Mouse (Mus musculus) layer of hippocampus, adult 18-20 months (tissue): ENCODE results near the gene Nlgn2. TPM values are rescaled to one million over a fixed set of nuclear protein-coding genes. Genes with fewer than 3 reads are reported as not detected.

Source experiments
- DNase-seq, 2 experiments: peaks; one replicate each; pipeline ENCODE4 v3.0.0; 2022; ENCODE audit warnings: low spot score in 2 of 2
- microRNA-seq, 2 experiments: library from miRNA; unstranded; fragments of <30 nt; microRNA quantifications; one replicate each; pipeline ENCODE4 v1.2.0; 2021
- total RNA-seq, 2 experiments: library from RNA; stranded (reverse); gene quantifications; 2 replicates each; pipeline ENCODE4 v1.2.3; 2021

Gene Nlgn2
- total RNA-seq, 2 experiments from 2014 or later, result 191 to 196 TPM

- DNase-seq, result no peak
These were observed 39.7 kb downstream of the Nlgn2 start for GRCm38 (mm10) chr11:69797924-69798323.

DNA sequence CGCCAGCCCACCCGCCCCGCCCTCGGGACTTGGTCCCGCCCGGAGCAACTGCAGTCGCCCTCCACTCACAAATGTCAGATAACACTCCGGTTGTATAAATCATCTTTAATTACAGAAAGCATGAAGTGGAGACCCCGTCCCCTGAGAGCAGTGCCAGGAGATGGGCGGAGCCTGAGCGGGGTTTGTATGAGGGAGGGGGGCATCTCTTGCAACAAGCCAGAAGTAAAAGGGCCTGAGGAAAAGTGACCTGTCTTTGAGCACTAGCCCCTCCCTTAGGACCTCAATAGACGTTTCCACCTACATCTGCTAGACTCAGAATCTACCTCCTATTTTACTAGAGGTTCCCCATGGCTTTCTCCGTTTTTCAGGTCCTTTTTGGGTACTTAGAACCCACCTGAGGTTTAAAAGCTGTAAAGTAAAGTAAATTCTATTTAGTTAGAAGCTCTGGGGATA is 41.6 kb downstream of the Nlgn2 start:
- no peak for DNase-seq

GRCm38 (mm10) chr11:69795168-69795982 is 42.2 kb downstream of the Nlgn2 start, which contains the start of gene Chrnb1:
Chrnb1 (minus strand) TSS chr11:69795943.
- DNase-seq, result peak; percentile 83 to 94

DNA sequence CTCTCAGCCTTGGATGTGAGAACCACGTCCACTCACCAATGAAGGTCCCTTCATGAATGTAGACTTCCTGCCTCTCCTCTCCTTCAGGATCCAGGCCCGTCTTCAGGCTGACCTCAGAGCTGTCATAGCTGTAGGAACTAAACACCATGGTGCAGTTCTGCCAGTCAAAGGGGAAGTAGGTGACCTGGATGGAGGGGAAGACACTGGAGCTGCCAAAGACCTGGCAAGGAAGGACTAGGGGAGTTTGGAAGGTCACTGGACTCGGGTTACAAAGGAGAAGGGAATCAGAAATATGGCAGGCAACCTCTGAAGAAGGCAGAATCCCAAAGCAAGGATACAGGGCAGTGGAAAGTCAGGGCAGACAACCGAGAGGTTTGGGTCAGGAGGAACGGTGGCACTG is 44.2 kb downstream of the Nlgn2 start:
- DNase-seq, result no peak

DNA sequence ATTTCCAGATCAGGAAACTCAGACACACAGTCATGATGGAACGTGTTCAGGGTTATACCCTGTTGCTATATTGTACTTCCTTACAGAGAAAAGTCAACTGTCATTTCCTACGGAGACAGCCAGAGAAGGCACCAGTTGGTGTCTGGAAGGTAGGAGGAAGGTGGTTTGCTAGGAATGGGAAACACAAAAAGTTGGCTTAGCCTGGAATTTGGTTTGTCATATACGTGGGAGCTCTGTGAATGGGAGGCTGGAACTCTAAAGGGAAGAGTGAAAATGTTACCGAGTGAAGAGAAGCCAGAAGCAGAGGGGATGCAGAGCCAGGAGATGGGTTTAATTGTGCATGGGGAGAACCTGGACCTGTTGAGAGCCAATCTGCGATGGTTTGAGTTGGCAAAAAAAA is 46.2 kb downstream of the Nlgn2 start:
- DNase-seq, result no peak

DNA sequence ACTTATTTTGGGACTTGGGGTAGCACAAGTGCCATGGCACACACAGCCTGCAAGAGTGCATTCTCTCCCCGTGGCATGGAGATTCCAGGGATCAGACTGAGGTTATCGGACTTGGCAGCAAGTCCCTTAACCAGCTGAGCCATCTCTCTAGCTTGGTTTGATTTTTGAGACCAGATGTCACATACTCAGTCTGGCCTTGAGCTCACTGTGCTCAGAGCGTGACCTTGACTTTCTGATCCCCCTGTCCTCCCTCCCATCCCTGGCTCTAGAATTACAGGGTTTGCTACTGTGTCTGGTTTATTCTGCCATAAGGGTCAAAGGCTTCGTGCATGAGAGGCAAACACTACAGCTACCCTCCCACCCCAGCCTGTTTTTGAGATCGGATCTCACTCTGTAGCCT is 48.2 kb downstream of the Nlgn2 start:
- DNase-seq, result no peak

DNA sequence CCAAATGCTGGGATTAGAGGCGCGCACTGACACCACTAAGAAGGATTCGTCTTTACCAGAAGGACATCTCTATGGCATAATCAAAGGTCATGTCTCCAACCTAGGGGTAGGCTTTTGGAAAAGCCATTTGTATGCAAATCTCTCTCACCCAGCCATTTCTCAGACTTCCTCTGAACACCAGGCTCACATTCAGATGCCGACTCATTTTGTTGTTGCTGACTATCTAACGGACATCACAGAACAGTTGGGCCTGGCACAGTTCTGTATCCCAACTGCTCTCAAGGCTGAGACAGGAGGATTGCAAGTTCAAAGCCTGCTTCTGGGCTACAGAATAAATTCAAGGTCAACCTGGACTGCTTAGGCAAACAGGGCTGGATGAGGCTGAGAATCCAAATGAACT is 50.3 kb downstream of the Nlgn2 start:
- no peak for DNase-seq

- no peak for DNase-seq
These were observed 52.8 kb downstream of the Nlgn2 start for GRCm38 (mm10) chr11:69784793-69785272.

DNA sequence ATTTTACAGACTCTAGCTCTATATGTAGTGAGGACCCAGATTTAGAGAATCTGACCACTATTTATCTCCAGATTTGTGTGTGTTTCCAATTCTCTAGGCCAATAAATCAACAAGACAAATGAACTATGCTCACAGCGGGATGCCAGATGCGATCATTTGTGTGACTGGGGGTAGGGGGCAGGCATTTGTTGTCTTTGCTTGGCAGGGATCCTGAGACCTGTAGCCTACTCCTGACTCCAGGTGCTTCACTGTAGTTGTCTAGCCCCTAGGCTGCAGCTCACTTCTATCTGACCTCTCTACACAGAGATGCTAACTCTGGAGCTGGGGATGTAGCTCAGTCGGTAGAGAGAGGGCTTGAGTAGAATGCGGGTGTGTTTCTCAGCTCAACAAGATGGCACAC is 55.8 kb downstream of the Nlgn2 start:
- DNase-seq, result no peak

- DNase-seq, result no peak
These were observed 58.6 kb downstream of the Nlgn2 start for GRCm38 (mm10) chr11:69778985-69779384.

- no peak for DNase-seq
These were observed 59.2 kb downstream of the Nlgn2 start for GRCm38 (mm10) chr11:69778258-69778982.

DNA sequence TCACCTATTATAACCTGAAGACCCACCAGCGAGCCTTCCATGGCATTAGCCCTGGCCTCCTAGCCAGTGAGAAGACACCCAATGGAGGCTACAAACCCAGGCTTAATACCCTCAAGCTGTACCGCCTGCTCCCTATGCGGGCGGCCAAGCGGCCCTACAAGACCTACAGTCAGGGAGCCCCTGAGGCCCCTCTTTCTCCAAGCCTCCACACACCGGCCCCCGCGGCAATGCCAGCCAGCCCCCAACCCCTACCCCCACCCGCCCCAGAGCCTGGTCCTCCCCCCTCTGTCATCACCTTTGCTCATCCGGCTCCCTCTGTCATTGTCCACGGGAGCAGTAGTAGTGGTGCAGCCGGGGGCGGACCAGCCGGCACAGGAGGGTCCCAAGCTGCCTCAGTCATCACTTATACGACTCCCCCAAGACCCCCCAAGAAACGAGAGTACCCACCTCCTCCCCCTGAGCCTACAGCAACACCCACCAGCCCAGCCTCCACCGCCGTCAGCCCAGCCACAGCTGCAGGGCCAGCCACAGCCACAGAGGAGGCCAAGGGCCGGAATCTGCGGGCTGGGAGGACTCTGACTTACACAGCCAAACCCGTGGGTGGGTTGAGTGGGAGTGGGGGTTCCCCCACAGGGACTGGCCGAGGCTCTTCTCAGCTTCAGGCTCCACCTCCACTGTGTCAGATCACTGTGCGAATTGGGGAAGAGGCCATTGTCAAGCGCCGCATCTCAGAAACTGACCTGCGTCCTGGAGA is 59.9 kb downstream of the Nlgn2 start:
- no peak for DNase-seq

DNA sequence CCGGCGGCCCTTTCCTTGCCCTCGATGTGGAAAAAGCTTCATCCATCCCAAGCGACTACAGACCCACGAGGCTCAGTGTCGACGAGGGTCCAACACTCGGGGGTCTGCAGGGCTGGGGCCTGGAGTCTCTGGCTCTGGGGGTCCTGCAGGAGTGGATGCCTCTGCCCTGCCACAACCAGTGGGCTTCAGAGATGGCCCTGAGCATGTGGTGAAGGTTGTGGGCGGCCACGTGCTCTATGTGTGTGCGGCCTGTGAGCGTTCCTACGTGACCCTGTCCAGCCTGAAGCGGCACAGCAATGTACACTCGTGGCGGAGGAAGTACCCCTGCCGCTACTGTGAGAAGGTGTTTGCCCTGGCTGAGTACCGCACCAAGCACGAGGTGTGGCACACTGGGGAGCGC is 61.1 kb downstream of the Nlgn2 start:
- no peak for DNase-seq

GRCm38 (mm10) chr11:69775716-69776115 is 61.9 kb downstream of the Nlgn2 start:
- no peak for DNase-seq

DNA sequence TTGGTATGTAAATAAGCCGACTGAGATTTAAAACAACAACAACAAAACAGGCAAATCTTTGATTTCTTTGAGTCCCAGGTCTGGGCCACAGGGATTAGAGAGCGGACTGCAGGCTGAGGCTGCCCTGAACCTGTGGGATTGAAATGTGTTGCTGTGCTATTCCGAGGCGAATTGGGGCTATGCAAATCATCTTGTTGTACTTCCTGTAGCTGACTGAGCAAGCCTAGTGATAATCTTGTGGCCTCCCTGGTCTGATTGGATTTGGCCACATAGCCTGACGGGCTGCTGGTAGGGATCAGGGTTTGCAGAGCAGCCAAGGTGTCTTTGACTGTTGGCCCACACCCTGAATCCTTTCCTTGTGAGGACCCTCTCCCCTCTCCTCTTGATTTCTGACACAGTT is 62.6 kb downstream of the Nlgn2 start:
- no peak for DNase-seq

Small RNAs within 50 kb of the gene (microRNA-seq; reads per million reads assigned to microRNA genes)
- 0 reads per million in 2 experiments for gene Mir6924

Other genes with a start within 250 kb of the Nlgn2 start
- 100 to 1,000 TPM; 402 to 407 TPM for gene Atp1b2, start 231.8 kb downstream of the Nlgn2 start, total RNA-seq
- not detected for gene Shbg, start 219.9 kb downstream of the Nlgn2 start, total RNA-seq
- gene Sat2, start 215.8 kb downstream of the Nlgn2 start, total RNA-seq, result 10 to 100 TPM in 1 of 2 experiments, 1 to 10 TPM in 1; 9.5 to 12.1 TPM
- 100 to 1,000 TPM; 139 to 142 TPM for gene Fxr2, start 204.8 kb downstream of the Nlgn2 start, total RNA-seq
- not detected for gene Sox15, start 182.5 kb downstream of the Nlgn2 start, total RNA-seq
- gene Mpdu1, start 175.1 kb downstream of the Nlgn2 start, total RNA-seq, result 10 to 100 TPM; 56.2 to 60.3 TPM
- gene Cd68, start 171.6 kb downstream of the Nlgn2 start, total RNA-seq, result 10 to 100 TPM; 13.1 to 13.8 TPM
- gene Eif4a1, start 165.4 kb downstream of the Nlgn2 start, total RNA-seq, result 100 to 1,000 TPM; 325 to 357 TPM
- 10 to 100 TPM; 96.1 to 97.5 TPM for gene Senp3, start 155.7 kb downstream of the Nlgn2 start, total RNA-seq
- gene Tnfsf13, start 152.0 kb downstream of the Nlgn2 start, total RNA-seq, result 1 to 10 TPM; 1.9 to 2.0 TPM
- gene Tnfsf12, start 141.9 kb downstream of the Nlgn2 start, total RNA-seq, result 10 to 100 TPM; 11.4 to 12.4 TPM
- gene Tnfsfm13, start 141.7 kb downstream of the Nlgn2 start, total RNA-seq, result 1 to 10 TPM; 1.2 to 1.6 TPM
- 10 to 100 TPM; 55.6 to 55.9 TPM for gene Polr2a, start 79.1 kb downstream of the Nlgn2 start, total RNA-seq
- gene Slc35g3, start 75.8 kb downstream of the Nlgn2 start, total RNA-seq, result not detected
- 100 to 1,000 TPM; 147 to 152 TPM for gene Zbtb4, start 71.9 kb downstream of the Nlgn2 start, total RNA-seq
- 1 to 10 TPM in 1 of 2 experiments, under 1 TPM in 1; 0.52 to 1.0 TPM for gene Chrnb1, start 41.8 kb downstream of the Nlgn2 start, total RNA-seq
- gene Fgf11, start 35.9 kb downstream of the Nlgn2 start, total RNA-seq, result 10 to 100 TPM; 27.4 to 27.6 TPM
- gene Tmem102, start 32.2 kb downstream of the Nlgn2 start, total RNA-seq, result not detected
- gene Gm39566, start 22.5 kb downstream of the Nlgn2 start, total RNA-seq, result not detected
- not detected for gene Spem2, start 19.3 kb downstream of the Nlgn2 start, total RNA-seq
- under 1 TPM in 1 of 2 experiments, not detected in 1; 0.62 TPM for gene Spem1, start 15.6 kb downstream of the Nlgn2 start, total RNA-seq
- 100 to 1,000 TPM; 110 to 117 TPM for gene Tmem256, start 730 bp upstream of the Nlgn2 start, total RNA-seq
- 10 to 100 TPM; 15.9 to 16.1 TPM for gene Plscr3, start 8.6 kb upstream of the Nlgn2 start, total RNA-seq
- gene Tnk1, start 20.9 kb upstream of the Nlgn2 start, total RNA-seq, result not detected
- not detected for gene Tmem95, start 40.2 kb upstream of the Nlgn2 start, total RNA-seq
- 1 to 10 TPM; 1.3 to 1.4 TPM for gene Kctd11, start 43.6 kb upstream of the Nlgn2 start, total RNA-seq
- not detected for gene Acap1, start 57.8 kb upstream of the Nlgn2 start, total RNA-seq
- under 1 TPM; 0.17 to 0.58 TPM for gene 2810408A11Rik, start 63.2 kb upstream of the Nlgn2 start, total RNA-seq
- 100 to 1,000 TPM; 108 to 114 TPM for gene Neurl4, start 63.3 kb upstream of the Nlgn2 start, total RNA-seq
- 10 to 100 TPM; 35.7 to 36.1 TPM for gene Gps2, start 76.1 kb upstream of the Nlgn2 start, total RNA-seq
- 100 to 1,000 TPM; 438 to 463 TPM for gene Eif5a, start 84.2 kb upstream of the Nlgn2 start, total RNA-seq
- 1 to 10 TPM; 8.7 to 9.2 TPM for gene Ybx2, start 98.0 kb upstream of the Nlgn2 start, total RNA-seq
- gene Slc2a4, start 110.4 kb upstream of the Nlgn2 start, total RNA-seq, result 1 to 10 TPM; 3.4 to 3.5 TPM
- not detected for gene Cldn7, start 127.0 kb upstream of the Nlgn2 start, total RNA-seq
- gene Ctdnep1, start 143.4 kb upstream of the Nlgn2 start, total RNA-seq, result 100 to 1,000 TPM; 110 to 111 TPM
- gene Elp5, start 144.7 kb upstream of the Nlgn2 start, total RNA-seq, result 10 to 100 TPM; 76.7 to 80.1 TPM
- 100 to 1,000 TPM; 238 to 240 TPM for gene Gabarap, start 153.4 kb upstream of the Nlgn2 start, total RNA-seq
- 10 to 100 TPM; 50.3 TPM for gene Phf23, start 158.0 kb upstream of the Nlgn2 start, total RNA-seq
- 10 to 100 TPM; 33.0 to 38.7 TPM for gene Dvl2, start 162.8 kb upstream of the Nlgn2 start, total RNA-seq
- gene Acadvl, start 177.6 kb upstream of the Nlgn2 start, total RNA-seq, result 10 to 100 TPM; 56.4 to 67.1 TPM
- 100 to 1,000 TPM; 846 to 862 TPM for gene Dlg4, start 179.2 kb upstream of the Nlgn2 start, total RNA-seq
- under 1 TPM; 0.84 to 0.99 TPM for gene Asgr1, start 216.3 kb upstream of the Nlgn2 start, total RNA-seq